Mouse (Mus musculus): Measurements from ENCODE around the gene Amn1.
"Not testable (repeated sequence)": the region's sequence is repeated elsewhere in the genome, so short reads cannot be mapped to it uniquely, and the experiment has no call there.

The Amn1 gene

DNA sequence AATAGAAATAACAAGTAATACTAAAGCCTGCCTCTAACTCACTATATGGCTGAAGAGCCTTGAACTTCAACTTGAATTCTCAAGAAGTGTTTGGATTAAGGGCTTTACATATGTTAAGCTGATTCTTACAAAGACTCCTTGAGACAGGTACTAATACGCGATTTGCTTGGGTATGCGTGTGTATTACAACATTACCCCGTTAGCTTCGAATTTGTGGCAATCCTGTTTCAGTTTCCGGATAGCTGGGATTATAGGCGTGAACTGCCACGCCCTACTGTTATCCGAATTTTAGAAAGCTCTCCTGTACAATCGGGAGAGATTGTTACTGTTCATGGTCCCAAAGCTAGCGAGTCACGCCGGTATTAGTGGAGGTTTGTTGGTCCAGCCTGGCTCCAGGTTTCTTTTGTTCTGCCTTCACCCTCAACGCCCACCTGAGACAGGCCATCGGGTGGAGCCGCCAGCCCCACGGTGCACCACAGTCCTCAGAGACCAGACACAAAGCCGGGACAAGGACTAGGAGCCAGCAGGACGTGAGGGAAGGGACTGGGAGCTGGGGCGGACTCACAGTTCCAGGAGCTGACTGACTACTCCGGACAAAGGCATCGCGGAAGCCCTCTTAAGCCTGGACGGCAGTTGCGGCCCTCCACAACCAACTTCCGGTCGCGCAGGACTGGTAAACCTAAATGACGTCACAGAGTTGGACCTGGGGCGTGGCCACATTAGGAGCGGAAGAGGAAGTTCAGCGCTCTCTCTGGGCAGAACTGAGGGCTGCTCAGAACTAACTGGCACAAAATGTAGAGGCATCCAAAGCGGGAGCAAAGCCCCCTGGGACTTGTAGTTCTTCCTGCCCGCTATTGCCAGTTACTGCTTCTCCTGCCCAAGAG lies at the start of gene Amn1:
Gene Amn1 (minus strand): TSS at position 672 of the 884 bp plus-strand sequence.
- peak; percentile 82 for DNase-seq (ENCODE audit: low spot score)

DNA sequence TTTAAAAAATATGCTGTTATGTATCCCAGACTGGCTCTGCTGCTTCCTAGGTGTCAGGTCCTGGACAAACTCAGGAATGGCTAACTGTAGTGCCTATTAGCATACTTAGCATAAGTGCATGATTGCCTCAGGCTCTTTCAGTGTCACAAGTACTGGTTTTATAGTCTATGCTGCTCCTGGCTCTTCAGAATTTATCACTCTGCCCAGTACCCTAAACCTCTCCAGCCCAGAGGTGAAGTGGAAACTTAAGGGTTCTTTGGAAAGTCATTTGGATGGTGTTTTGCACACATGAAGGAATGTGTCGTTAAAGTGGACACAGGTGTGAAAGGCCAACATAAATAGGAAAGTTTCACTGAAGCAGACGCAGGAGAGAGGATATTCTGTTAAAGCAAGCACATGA lies 48.3 kb upstream of the Amn1 start:
- no peak for DNase-seq (ENCODE audit: low spot score)

DNA sequence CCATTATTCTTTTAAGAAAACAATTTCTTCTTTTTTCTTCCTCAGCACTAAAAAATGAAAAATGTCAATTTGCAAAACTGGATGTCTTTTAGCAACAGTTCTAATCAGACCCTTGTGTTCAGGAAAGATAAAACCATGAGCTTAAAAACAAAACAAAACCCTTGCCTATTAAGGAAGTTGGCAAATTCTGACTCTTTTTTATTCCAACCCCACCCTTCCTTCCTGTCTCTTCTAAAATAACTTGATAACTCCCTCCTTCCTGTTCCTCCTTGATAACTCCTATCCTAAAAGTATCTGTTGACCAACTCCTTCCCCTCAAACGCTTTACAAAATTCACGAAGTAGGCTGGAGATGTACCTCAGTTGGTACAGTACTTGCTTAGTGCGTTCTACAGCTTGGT lies 45.4 kb upstream of the Amn1 start:
- DNase-seq (ENCODE audit: low spot score) = no peak

DNA sequence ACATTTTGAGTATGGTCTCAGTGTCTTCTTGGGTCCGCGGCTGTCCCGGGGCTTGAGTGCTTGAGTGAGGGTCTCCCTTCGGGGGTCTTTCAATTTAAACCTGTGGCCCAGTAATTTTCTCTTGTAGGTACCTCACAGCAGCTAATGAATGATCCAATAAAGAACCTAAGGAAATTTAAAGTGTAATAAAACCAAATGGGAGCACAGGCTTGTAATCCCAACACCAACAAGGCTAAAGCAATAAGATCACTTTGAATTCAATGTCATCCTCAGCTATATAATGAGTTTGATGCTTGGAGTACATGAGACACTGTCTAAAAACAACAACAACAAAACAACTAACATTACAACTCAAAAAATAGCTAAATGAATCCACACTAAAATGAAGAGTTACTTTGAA lies 36.2 kb upstream of the Amn1 start:
- DNase-seq (ENCODE audit: low spot score) = no peak

DNA sequence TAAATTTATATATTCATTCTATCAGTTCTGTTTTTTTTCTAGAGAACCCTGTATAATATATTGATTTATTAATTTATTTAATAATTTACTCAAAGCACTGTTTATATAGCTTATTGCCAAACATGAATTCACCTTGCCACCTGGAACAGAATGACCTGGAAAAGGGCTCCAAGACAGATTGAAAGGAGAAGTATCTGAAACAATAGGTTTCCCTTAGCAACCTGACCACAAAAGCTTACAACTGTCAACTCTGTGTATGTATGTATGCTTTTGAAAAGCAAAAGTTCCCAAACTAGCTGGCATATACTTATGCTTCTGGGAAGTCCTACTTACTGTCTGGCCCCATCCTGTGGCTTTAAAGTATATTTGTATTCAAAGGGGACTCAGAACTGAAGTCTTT lies 32.8 kb upstream of the Amn1 start:
- DNase-seq (ENCODE audit: low spot score) = no peak

DNA sequence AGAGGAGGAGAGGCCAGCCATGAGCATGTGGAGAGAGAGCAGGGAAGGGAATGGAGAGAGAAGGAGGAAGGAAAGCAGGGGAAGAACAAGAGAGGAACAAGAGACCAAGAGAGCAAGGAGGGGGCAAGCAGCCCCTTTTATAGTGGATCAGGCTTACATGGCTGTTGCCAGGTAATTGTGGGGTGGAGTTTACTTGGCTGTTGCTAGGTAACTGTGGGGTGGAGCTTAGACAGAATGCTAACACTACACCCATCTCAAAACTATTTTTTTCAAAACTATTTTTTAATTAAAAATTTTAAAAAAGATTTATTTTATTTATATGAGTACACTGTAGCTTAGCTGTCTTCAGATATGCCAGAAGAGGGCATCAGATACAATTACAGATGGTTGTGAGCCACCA lies 10.1 kb upstream of the Amn1 start:
- DNase-seq (ENCODE audit: low spot score) = no peak

DNA sequence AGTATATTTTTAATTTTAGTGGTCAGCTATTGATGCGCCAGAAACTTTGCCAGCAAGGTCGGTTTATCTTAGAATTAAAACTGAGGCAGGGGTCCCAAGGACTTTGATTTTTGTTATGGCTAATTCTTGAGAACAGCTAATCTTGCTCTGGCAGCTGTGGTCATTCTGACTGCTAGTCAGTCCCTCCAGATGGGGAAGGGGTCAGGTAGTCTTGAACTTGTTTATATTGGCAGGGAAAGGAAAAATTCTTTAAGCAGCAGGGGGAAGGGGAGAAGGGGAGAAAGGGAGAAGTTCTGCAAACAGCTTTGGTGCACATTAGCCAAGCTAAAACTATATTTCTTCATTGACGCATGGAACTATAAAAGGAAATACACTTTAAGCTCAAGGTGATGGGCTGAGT lies 8.6 kb upstream of the Amn1 start:
- no peak for DNase-seq (ENCODE audit: low spot score)

DNA sequence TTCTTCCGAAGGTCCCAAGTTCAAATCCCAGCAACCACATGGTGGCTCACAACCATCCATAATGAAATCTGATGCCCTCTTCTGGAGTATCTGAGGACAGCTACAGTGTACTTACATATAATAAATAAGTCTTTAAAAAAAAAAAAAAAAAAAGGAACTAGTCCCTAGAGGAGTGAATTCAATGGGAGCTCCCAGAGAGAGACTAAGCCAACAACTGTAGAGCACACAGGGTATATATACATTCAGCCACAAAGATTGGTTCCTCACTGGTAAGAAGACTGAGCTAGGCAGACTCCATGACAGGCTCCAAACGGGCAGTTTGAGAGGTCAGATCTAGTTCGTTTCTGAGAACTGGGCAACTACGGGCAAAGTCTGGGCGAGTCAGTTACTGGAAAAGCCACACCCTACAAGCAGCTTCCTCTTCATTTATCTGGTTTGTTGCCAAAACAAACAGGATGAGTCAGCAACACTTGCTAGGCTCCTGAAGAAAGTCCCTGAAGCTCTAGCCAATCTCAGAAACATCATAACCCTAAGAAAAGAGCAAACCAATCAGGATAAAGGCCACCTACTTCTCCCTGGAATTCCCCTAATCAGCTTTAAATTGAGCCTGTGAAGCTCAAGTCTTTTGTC lies 4.9 kb upstream of the Amn1 start:
- no peak for DNase-seq (ENCODE audit: low spot score)

DNA sequence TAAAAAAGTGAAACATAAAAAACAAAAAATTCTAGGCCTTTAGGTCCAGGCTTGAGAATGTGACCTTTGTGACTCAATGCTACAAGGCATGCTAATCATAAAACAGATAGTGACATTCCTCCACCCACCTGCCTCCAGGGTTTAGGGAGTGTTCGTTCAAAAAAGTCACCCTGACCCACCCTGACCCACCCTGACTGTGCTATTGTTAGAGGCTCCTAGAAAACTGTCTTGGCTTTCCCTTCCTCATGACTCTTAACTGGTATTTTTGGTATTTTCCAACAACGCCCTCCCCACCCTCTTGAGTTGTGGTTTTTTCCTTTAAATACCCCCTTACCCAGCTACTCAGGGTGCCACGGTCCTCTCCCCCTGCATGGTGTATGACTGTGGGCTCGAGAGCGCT lies 3.4 kb upstream of the Amn1 start:
- not testable (repeated sequence) for DNase-seq (ENCODE audit: low spot score)

DNA sequence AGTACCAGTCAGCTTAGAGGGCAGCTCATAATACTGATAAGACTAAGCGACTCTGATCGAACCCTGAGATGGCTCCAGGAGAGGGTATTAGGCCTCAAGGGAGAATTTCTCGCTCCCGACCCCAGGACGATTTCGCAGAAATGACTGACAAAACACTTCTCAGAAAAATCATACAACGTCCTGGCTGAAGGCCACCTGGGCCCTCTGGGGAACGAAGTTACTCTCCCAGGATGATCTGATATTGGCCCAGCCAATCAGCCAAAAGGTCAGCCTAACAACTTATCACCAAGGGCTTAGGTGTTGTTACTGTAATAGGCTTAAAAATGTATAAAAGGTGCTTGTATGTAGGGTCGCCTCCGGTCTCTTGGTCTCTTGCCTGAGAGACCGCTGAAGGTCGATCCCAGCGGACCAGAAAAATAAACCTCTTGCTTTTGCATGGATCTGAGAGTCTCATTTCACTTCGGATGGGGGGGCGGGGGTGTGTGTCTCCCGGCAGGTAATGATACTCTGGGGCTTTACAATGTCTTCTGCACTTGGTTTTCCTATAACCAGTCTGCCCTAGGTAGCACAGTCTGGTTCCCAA lies 919 bp upstream of the Amn1 start:
- DNase-seq (ENCODE audit: low spot score) = no peak

DNA sequence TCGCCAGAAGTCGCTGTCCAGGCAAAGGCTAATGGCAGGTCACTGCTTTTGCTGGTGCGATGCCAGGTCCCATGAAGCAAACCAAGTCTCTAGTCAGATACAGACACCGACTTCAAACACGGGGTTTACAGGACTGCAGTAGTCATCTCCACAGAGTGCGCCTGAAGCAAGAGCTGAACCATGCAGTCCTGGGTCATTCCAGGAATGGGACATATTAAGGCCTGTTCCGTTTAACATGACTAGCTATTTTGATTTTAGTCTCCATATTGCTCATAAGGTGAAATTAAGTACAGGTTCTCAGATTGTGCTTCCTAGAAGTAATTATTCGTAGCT lies 379 bp upstream of the Amn1 start:
- DNase-seq (ENCODE audit: low spot score) = no peak

DNA sequence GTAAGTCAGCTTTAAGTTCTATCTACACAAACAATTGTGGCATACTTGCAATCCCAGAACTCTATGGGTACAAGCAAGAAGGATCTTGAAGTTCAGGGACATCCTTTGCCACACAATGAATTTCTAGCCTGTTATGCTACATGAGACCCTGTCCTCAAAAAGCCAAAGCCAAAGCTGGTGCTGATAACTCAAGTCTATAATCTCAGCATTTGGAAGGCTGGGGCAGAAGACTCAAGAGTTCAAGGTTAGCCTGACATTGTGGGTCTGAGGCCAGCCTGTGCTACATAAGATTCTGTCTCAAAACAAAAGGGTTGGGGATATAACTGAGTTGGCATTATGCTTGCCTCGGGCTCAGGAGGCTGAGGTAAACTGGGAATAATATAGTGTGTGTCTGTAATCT lies 1.1 kb downstream of the Amn1 start:
- no peak for DNase-seq (ENCODE audit: low spot score)

DNA sequence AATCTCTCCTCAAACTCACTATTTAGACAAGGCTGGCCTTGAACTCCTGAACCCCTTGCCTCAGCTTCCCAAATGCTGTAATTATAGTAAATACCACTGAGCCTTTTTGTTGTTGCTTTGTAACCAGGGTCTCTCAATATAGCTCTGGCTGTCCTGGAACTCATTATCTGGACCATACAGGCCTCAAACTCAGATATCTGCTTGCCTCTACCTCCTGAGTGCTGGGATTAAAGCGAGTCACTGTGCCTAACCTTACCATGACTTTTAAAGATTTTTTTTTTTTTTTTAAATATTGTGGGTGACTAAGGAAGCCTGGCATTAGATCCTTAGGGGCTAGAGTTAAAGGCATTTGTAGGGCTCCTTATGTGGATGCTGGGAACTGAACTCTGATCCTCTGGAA lies 4.5 kb downstream of the Amn1 start:
- no peak for DNase-seq (ENCODE audit: low spot score)

DNA sequence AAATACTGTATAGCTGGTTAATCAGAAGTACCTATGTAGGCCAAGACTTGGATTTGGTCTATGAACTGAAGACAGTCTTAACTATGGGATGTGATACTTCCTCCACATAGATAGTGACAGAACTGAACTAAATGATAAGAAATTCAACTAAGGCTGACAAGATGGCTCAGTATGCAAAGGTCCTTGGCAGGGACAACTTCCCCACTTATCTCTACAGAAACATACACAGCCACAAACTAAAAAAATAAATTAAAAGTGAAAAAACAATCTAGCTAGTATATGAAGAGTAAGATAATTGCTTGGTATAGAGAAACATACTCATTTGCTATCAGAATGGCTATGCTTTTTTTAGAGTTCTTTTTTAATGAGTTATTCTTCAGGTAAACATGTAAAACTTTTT lies 9.4 kb downstream of the Amn1 start:
- DNase-seq (ENCODE audit: low spot score) = no peak

DNA sequence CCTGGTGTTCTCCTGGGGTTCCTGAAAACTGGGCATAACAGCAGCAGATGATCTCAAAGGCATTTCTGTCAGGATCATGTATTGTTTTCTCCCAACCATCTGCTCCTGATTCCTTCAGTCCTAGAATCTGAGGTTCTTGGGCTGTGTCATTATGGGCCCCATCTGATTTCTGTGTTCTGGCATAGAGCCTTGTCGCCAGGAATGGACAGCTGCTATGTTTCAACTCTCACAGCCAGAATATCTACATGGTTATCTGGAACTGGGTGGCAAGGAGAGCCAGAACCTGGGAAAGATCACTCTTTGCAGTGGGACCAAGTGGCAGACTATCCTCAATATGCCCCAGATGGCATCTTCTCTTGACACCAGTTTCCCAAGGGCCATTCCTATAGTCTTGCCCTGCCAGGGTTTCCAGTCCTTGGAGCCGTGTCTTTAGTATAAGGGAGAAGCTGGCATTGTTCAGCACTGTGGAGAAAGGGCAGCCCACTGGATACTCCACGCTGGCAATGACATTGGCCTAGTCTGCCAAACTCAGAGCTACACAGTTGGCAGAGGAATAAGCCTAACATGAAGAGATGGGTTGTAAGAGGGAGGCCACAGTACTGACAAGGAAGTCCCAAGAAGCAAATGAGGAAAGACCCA lies 13.5 kb downstream of the Amn1 start:
- no peak for DNase-seq (ENCODE audit: low spot score)

DNA sequence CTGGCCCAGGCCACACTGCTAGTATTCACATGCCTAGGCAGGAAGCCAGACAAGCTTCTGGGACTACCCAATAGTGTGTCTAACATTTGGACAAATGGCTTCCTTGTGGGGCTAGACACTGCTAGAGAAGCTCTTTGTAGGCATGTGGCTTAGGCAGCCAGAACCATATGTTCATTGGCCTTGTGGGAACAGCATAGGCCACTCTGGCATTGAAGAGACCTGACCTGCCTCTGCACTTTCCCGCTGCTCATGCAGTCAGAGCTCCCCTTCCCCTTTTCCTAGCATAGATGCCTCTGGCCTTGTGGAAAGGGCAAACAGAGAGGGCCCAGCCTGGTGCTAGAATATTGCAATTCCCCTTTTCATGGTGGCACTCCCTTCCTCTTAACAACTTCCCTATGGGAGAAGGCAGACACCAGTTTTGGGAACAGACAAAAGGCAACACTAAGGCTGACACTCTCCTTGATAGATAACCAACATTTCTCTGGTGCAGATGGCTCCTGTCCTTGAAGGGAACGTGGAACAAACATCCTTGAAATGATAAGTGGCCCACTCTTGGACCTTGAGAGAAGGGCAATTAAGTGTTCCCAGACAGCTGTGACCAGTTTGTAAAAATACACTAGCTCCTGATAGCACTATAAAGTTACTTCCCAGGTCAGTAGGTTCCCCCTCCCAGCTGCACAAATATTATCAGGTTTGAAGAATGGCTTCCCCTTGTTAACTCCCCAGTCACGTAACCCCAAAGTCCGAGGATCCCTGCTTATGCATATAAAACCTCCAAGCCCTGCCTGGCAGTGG lies 14.5 kb downstream of the Amn1 start:
- no peak for DNase-seq (ENCODE audit: low spot score)

DNA sequence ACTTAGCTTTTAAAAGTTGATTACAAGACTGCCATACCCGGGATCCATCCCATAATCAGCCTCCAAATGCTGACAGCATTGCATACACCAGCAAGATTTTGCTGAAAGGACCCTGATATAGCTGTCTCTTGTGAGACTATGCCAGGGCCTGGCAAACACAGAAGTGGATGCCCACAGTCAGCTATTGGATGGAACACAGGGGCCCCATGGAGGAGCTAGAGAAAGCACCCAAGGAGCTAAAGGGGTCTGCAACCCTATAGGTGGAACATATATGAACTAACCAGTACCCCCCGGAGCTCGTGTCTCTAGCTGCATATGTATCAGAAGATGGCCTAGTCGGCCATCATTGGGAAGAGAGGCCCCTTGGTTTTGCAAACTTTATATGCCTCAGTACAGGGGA lies 18.5 kb downstream of the Amn1 start:
- not testable (repeated sequence) for DNase-seq (ENCODE audit: low spot score)

DNA sequence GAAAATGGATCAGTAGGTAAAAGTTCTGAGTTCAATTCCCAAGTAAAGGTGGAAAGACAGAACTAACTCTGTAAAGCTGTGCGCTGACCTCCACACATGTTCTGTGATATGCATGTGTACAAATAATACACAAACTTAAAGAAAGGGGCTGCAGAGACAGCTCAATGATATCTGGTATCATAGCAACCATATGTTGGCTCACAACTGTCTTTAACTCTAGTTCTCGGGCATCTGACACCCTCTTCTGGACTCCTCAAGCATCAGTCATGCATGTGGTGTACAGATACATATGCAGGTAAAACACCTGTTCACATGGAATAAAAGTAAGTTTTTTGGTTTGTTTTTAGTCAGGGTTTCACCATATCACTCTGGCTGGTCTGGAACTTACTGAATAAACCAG lies 20.1 kb downstream of the Amn1 start:
- DNase-seq (ENCODE audit: low spot score) = no peak

DNA sequence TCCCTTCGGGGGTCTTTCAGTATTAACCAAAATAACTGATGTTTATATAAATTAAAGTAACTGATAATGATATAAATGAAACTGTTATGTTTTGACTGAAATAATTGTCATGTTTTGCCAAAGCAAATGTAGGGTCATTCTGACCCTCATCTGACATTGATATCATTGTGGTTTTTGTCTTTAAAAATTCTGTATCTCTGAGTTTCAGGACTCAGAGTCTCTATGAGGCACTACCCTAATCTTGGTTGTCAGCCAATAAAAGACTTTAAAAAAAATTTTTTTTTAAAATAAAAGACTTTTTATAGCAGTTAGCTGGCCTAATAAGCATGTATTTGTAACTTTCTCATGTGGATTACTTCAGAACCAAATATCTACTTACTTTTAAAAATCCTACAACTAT lies 20.8 kb downstream of the Amn1 start:
- no peak for DNase-seq (ENCODE audit: low spot score)

DNA sequence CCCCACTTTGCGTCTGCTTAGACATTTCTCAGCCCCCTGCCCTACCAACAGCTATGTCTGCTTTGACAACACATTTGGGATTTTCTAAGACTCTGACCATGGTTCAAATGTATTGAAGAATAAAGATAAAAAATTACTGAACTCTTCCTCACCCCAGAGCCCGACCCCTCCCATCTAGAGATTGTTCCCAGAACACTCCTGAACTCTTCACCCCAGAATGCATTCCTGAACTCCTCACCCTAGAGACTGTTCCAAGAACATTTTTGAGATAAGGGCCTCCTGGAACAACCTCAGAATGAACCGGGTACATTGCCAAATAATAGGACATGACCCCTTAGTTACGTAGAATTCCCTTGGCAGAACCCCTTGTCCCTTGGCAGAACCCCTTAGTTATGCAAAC lies 21.5 kb downstream of the Amn1 start:
- DNase-seq (ENCODE audit: low spot score) = not testable (repeated sequence)

DNA sequence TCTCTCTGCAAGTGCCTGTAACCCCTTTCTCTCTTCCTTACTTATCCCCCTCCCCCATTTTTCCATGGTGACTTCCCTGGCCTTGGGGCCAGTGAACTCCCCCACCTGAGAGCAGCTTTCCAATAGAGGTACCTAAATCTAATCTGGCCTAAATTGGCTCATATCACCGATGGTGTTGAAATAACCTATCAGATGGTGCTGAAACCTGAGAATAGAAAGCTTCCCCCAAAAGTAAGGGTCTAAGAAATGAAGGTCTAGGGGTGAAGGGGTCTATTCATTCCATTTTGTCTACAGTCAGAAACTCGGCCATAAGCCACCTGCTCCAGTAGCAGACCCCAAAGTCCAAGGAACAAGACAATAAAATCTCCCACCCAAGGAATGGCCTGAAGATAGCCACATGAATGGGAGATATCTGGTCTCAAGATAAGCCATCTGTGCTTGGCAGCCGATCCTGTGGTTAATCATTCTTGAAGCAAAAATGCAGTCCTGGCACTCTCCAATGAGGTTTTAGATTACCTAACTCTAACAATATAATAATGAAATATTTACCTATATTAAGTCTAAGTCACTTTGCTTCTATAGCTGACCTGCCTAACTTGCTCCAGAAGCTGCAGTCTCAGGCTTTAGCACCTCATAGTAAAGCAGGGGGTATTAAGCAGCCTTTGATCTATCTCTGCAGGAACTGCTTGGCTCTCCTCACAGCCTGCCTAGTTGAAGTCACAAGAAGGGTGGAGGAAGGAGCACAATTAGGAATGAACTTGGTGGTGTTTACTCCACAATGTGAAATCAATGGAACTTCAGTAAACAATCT lies 33.3 kb downstream of the Amn1 start:
- no peak for DNase-seq (ENCODE audit: low spot score)
